Mouse (Mus musculus): ENCODE results near the gene Ppp2r5e. TPM values are rescaled to one million over a fixed set of nuclear protein-coding genes. Genes with fewer than 3 reads are reported as not detected.

The Ppp2r5e gene
- polyA plus RNA-seq, 1 experiment from 2014 or later, result 13.8 TPM

DNA sequence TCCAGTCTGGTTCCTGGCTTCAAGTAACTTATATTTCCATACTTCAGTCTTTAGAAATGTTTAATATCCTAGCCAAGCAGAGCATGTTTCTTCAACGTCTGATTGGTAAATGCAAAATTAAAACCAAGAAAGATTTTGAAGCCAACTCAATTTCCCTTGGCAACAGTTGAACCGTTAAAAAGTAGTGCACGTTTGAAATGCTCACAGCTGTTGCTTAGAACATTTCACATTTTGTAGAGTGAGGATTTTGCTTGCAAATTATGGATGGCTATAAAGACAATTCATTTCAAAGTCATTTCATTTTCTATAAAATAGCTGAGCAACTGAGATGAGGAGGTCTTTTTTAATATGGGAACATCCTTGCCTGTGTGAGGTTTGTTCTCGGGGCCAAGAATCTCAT, 1.7 kb upstream of the Ppp2r5e start:
- WGBS, result 83% methylated on average over 4 of the region's 4 CpGs

GRCm38 (mm10) chr12:75595291-75596153, 523 bp downstream of the Ppp2r5e start:
- H3K4me2 ChIP-seq (ENCODE audit: low read length), result peak overlapping the region; percentile 84
- peaks cover 21% of the 10 kb centered on the region for H3K36me3 ChIP-seq (ENCODE audit: control insufficient read depth, insufficient read depth, low read length)
- H3K27me3 ChIP-seq (ENCODE audit: control insufficient read depth, insufficient read depth, low read length), result no peaks in the 10 kb centered on the region
- H3K9ac ChIP-seq (ENCODE audit: low read length), result peak overlapping the region; percentile 91
- H3K9me3 ChIP-seq (ENCODE audit: control insufficient read depth, low read length), result no peaks in the 10 kb centered on the region
- H3K4me3 ChIP-seq (ENCODE audit: control insufficient read depth in 1 of 2, insufficient read depth in 1 of 2, low read depth in 1 of 2, low read length in 2 of 2), result peak overlapping the region; percentile 92 to 99
- WGBS, result under 1% methylated on average over 74 of the region's 97 CpGs
- peaks cover 3 to 11% of the 10 kb centered on the region in 2 experiments; a peak in 3 of 4 replicates for H3K4me1 ChIP-seq (ENCODE audit: control insufficient read depth in 2 of 2, insufficient read depth in 2 of 2, low read length in 2 of 2)
- H3K27ac ChIP-seq (replicated peaks in 1 of 2; ENCODE audit: control insufficient read depth in 1 of 2, insufficient read depth in 1 of 2, low read depth in 2 of 2, low read length in 2 of 2), result peak overlapping the region; percentile 92 to 94
- ATAC-seq (ENCODE audit: insufficient number of reproducible peaks, insufficient read depth, low FRiP score, low read depth), result 0 out of 2 replicates have a peak, but pooled peaks have one; percentile 19

More for the DNA sequence above, 1.7 kb upstream of the Ppp2r5e start:
- H3K36me3 ChIP-seq (ENCODE audit: control insufficient read depth, insufficient read depth, low read length), result peaks cover 7% of the 10 kb centered on the region
- H3K4me1 ChIP-seq (ENCODE audit: control insufficient read depth in 2 of 2, insufficient read depth in 2 of 2, low read length in 2 of 2), result peaks cover 3 to 11% of the 10 kb centered on the region in 2 experiments; a peak in 3 of 4 replicates
- H3K27ac ChIP-seq (replicated peaks in 1 of 2; ENCODE audit: control insufficient read depth in 1 of 2, insufficient read depth in 1 of 2, low read depth in 2 of 2, low read length in 2 of 2), result no peak overlapping the region
- no peak overlapping the region for H3K9ac ChIP-seq (ENCODE audit: low read length)
- H3K9me3 ChIP-seq (ENCODE audit: control insufficient read depth, low read length), result no peaks in the 10 kb centered on the region
- H3K27me3 ChIP-seq (ENCODE audit: control insufficient read depth, insufficient read depth, low read length), result no peaks in the 10 kb centered on the region
- H3K4me3 ChIP-seq (ENCODE audit: control insufficient read depth in 1 of 2, insufficient read depth in 1 of 2, low read depth in 1 of 2, low read length in 2 of 2), result no peak overlapping the region
- H3K4me2 ChIP-seq (ENCODE audit: low read length), result no peak overlapping the region
- no peak for ATAC-seq (ENCODE audit: insufficient number of reproducible peaks, insufficient read depth, low FRiP score, low read depth)

DNA sequence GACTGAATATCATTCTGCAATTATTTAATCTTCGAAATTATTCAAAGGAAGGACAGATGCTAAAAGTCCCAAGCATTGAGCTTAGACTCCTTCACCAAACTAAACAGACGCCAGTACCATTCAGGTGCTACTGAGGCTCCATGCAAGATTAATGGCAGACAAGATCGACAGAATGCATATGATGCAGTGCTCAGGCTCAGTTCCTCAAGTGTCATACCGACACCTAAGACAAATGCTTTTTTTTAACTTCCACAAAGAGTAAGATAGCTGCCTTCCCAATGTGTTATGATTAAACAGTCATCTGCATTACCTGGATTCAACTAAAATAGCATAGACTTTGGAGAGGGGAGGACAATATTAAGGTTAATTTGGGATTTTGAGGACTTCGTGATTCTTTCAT, 1.6 kb downstream of the Ppp2r5e start:
- 50% methylated on average over 5 of the region's 5 CpGs for WGBS
- Histone ChIP-seq H3K9ac (ENCODE audit: low read length) (peak overlapping the region; percentile 91), H3K9me3 (ENCODE audit: control insufficient read depth, low read length) (no peaks in the 10 kb centered on the region), H3K27ac (replicated peaks in 1 of 2; ENCODE audit: control insufficient read depth in 1 of 2, insufficient read depth in 1 of 2, low read depth in 2 of 2, low read length in 2 of 2) (no peak overlapping the region), H3K4me3 (ENCODE audit: control insufficient read depth in 1 of 2, insufficient read depth in 1 of 2, low read depth in 1 of 2, low read length in 2 of 2) (peak overlapping the region in 1 of 2 experiments; percentile 92; a peak in 2 of 4 replicates), H3K4me2 (ENCODE audit: low read length) (peak overlapping the region; percentile 84), H3K36me3 (ENCODE audit: control insufficient read depth, insufficient read depth, low read length) (peaks cover 33% of the 10 kb centered on the region), H3K4me1 (ENCODE audit: control insufficient read depth in 2 of 2, insufficient read depth in 2 of 2, low read length in 2 of 2) (peaks cover 3 to 11% of the 10 kb centered on the region in 2 experiments; a peak in 3 of 4 replicates), H3K27me3 (ENCODE audit: control insufficient read depth, insufficient read depth, low read length) (no peaks in the 10 kb centered on the region)
- ATAC-seq (ENCODE audit: insufficient number of reproducible peaks, insufficient read depth, low FRiP score, low read depth), result no peak

DNA sequence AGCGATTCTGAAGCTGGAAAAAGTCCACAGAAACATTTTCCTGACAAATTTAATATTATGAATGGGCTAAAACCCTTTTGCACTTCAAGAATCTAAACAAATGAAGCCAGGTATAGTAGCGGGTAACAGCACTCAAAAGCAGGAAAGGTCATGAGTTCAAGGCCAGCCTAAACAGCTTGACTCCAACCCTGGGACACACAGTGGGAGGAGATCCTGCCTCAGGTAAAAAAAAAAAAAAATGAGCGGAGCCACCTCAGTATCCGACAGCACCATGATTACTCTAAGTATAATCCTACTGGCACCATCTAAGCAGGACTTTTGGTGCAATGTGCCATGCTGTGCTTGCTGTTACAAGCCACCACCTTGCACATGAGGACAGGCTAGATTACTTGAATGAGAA, 2.2 kb downstream of the Ppp2r5e start:
- no peak overlapping the region for H3K27ac ChIP-seq (replicated peaks in 1 of 2; ENCODE audit: control insufficient read depth in 1 of 2, insufficient read depth in 1 of 2, low read depth in 2 of 2, low read length in 2 of 2)
- H3K4me3 ChIP-seq (ENCODE audit: control insufficient read depth in 1 of 2, insufficient read depth in 1 of 2, low read depth in 1 of 2, low read length in 2 of 2), result 0 out of 4 replicates have a peak overlapping the region, but pooled peaks of 1 of the 2 experiments have one; percentile 92
- H3K4me1 ChIP-seq (ENCODE audit: control insufficient read depth in 2 of 2, insufficient read depth in 2 of 2, low read length in 2 of 2), result peaks cover 3 to 11% of the 10 kb centered on the region in 2 experiments; a peak in 3 of 4 replicates
- peak overlapping the region; percentile 84 for H3K4me2 ChIP-seq (ENCODE audit: low read length)
- WGBS, result 79% methylated on average over 4 of the region's 4 CpGs
- H3K36me3 ChIP-seq (ENCODE audit: control insufficient read depth, insufficient read depth, low read length), result peaks cover 38% of the 10 kb centered on the region
- no peaks in the 10 kb centered on the region for H3K27me3 ChIP-seq (ENCODE audit: control insufficient read depth, insufficient read depth, low read length)
- no peak for ATAC-seq (ENCODE audit: insufficient number of reproducible peaks, insufficient read depth, low FRiP score, low read depth)
- H3K9me3 ChIP-seq (ENCODE audit: control insufficient read depth, low read length), result no peaks in the 10 kb centered on the region
- H3K9ac ChIP-seq (ENCODE audit: low read length), result no peak overlapping the region

GRCm38 (mm10) chr12:75587501-75587900, 8.5 kb downstream of the Ppp2r5e start:
- Histone ChIP-seq H3K4me2 (ENCODE audit: low read length) (no peak overlapping the region), H3K27ac (replicated peaks in 1 of 2; ENCODE audit: control insufficient read depth in 1 of 2, insufficient read depth in 1 of 2, low read depth in 2 of 2, low read length in 2 of 2) (no peak overlapping the region), H3K4me3 (ENCODE audit: control insufficient read depth in 1 of 2, insufficient read depth in 1 of 2, low read depth in 1 of 2, low read length in 2 of 2) (no peak overlapping the region), H3K4me1 (ENCODE audit: control insufficient read depth in 2 of 2, insufficient read depth in 2 of 2, low read length in 2 of 2) (no peaks in the 10 kb centered on the region), H3K9me3 (ENCODE audit: control insufficient read depth, low read length) (no peaks in the 10 kb centered on the region), H3K27me3 (ENCODE audit: control insufficient read depth, insufficient read depth, low read length) (no peaks in the 10 kb centered on the region), H3K9ac (ENCODE audit: low read length) (no peak overlapping the region), H3K36me3 (ENCODE audit: control insufficient read depth, insufficient read depth, low read length) (peaks cover 55% of the 10 kb centered on the region)
- no peak for ATAC-seq (ENCODE audit: insufficient number of reproducible peaks, insufficient read depth, low FRiP score, low read depth)

DNA sequence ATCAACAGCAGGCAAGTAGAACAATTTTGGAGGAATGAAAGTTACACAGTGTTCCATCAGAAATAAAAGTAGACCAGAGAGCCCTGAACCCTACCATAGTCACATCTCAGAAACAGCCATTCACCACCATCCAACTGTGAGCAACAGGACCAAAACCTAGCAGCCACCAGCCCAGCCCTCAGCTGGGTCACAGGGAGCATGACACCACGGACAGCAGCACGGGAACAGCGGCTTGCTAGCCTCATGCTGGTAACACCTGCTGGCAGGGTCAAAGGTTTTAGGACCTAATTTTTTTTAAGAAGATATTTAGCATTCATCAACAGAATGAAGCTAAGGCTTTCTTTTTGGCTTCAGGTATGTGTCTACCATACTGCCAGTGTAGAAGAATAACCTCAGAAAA, 12.3 kb downstream of the Ppp2r5e start:
- Histone ChIP-seq H3K27me3 (ENCODE audit: control insufficient read depth, insufficient read depth, low read length) (no peaks in the 10 kb centered on the region), H3K36me3 (ENCODE audit: control insufficient read depth, insufficient read depth, low read length) (peaks cover 29% of the 10 kb centered on the region), H3K4me2 (ENCODE audit: low read length) (no peak overlapping the region), H3K27ac (replicated peaks in 1 of 2; ENCODE audit: control insufficient read depth in 1 of 2, insufficient read depth in 1 of 2, low read depth in 2 of 2, low read length in 2 of 2) (no peak overlapping the region), H3K4me1 (ENCODE audit: control insufficient read depth in 2 of 2, insufficient read depth in 2 of 2, low read length in 2 of 2) (peaks cover 0 to 9% of the 10 kb centered on the region in 2 experiments; a peak in 2 of 4 replicates), H3K9me3 (ENCODE audit: control insufficient read depth, low read length) (no peaks in the 10 kb centered on the region), H3K9ac (ENCODE audit: low read length) (no peak overlapping the region), H3K4me3 (ENCODE audit: control insufficient read depth in 1 of 2, insufficient read depth in 1 of 2, low read depth in 1 of 2, low read length in 2 of 2) (no peak overlapping the region)
- WGBS, result 72% methylated on average over 3 of the region's 3 CpGs
- ATAC-seq (ENCODE audit: insufficient number of reproducible peaks, insufficient read depth, low FRiP score, low read depth), result no peak

DNA sequence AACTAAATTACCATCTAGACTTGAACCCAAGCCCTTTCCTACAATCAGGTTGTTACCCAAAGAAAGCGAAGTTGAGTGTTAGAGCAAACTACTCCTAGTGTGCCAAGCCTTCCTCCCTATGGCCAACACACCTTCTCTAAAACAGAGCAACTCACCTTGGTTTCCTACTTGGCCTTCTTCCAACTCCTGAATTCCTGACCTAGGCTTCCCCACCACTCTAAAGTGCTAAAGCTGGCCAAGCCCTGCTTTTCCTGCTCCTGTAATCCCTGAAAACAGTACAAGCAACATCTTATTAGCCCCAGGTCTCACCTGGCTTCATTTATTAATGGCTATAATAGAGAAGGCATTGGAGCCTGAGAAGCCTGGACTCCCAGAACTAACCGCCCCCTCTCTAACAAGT, 17.0 kb downstream of the Ppp2r5e start:
- Histone ChIP-seq H3K27me3 (ENCODE audit: control insufficient read depth, insufficient read depth, low read length) (no peaks in the 10 kb centered on the region), H3K4me2 (ENCODE audit: low read length) (no peak overlapping the region), H3K4me1 (ENCODE audit: control insufficient read depth in 2 of 2, insufficient read depth in 2 of 2, low read length in 2 of 2) (peaks cover 7 to 25% of the 10 kb centered on the region in 2 experiments), H3K4me3 (ENCODE audit: control insufficient read depth in 1 of 2, insufficient read depth in 1 of 2, low read depth in 1 of 2, low read length in 2 of 2) (no peak overlapping the region), H3K9ac (ENCODE audit: low read length) (no peak overlapping the region), H3K36me3 (ENCODE audit: control insufficient read depth, insufficient read depth, low read length) (peaks cover 10% of the 10 kb centered on the region), H3K9me3 (ENCODE audit: control insufficient read depth, low read length) (no peaks in the 10 kb centered on the region), H3K27ac (replicated peaks in 1 of 2; ENCODE audit: control insufficient read depth in 1 of 2, insufficient read depth in 1 of 2, low read depth in 2 of 2, low read length in 2 of 2) (no peak overlapping the region)
- 85% methylated on average over 2 of the region's 2 CpGs for WGBS
- ATAC-seq (ENCODE audit: insufficient number of reproducible peaks, insufficient read depth, low FRiP score, low read depth), result no peak
